Mouse (Mus musculus): ENCODE data around the gene Pawr. TPM values are rescaled to one million over a fixed set of nuclear protein-coding genes. Genes with fewer than 3 reads are reported as not detected.

Pawr gene
- polyA plus RNA-seq, 1 experiment, result 46.2 TPM

- no peak overlapping the region for H3K4me3 ChIP-seq (ENCODE audit: insufficient read depth, low read length)
- H3K27ac ChIP-seq (ENCODE audit: insufficient read depth, low read length), result no peak overlapping the region
- peaks cover 17% of the 10 kb centered on the region for H3K4me1 ChIP-seq (ENCODE audit: control insufficient read depth, insufficient read depth, low read length)
- TF ChIP-seq CTCF (IDR thresholded peaks at IDR 0.05; ENCODE audit: borderline replicate concordance, insufficient read depth, low read length) (no peak), POLR2A (IDR thresholded peaks at IDR 0.05; ENCODE audit: low read depth, low read length) (no peak)
Measured at GRCm38 (mm10) chr10:108380715-108381114, 48.8 kb downstream of the Pawr start.

- TF ChIP-seq CTCF (IDR thresholded peaks at IDR 0.05; ENCODE audit: borderline replicate concordance, insufficient read depth, low read length) (no peak), POLR2A (IDR thresholded peaks at IDR 0.05; ENCODE audit: low read depth, low read length) (no peak)
- Histone ChIP-seq H3K4me1 (ENCODE audit: control insufficient read depth, insufficient read depth, low read length) (peaks cover 10% of the 10 kb centered on the region; the same call in 1 of the 2 replicates), H3K4me3 (ENCODE audit: insufficient read depth, low read length) (no peak overlapping the region), H3K27ac (ENCODE audit: insufficient read depth, low read length) (no peak overlapping the region)
Measured at GRCm38 (mm10) chr10:108384153-108384769, 52.3 kb downstream of the Pawr start.

- no peak for TF ChIP-seq CTCF (IDR thresholded peaks at IDR 0.05; ENCODE audit: borderline replicate concordance, insufficient read depth, low read length)
- H3K27ac ChIP-seq (ENCODE audit: insufficient read depth, low read length), result peak overlapping the region; percentile 50
Measured at GRCm38 (mm10) chr10:108385480-108385955, 53.6 kb downstream of the Pawr start.

GRCm38 (mm10) chr10:108388410-108388915 lies 56.5 kb downstream of the Pawr start:
- no peak overlapping the region for H3K27ac ChIP-seq (ENCODE audit: insufficient read depth, low read length)
- H3K4me3 ChIP-seq (ENCODE audit: insufficient read depth, low read length), result no peak overlapping the region
- TF ChIP-seq POLR2A (IDR thresholded peaks at IDR 0.05; ENCODE audit: low read depth, low read length) (no peak), CTCF (IDR thresholded peaks at IDR 0.05; ENCODE audit: borderline replicate concordance, insufficient read depth, low read length) (no peak)
- H3K4me1 ChIP-seq (ENCODE audit: control insufficient read depth, insufficient read depth, low read length), result peaks cover 11% of the 10 kb centered on the region

More at GRCm38 (mm10) chr10:108385480-108385955, 53.6 kb downstream of the Pawr start:
- H3K4me1 ChIP-seq (ENCODE audit: control insufficient read depth, insufficient read depth, low read length), result peaks cover 11% of the 10 kb centered on the region
- no peak overlapping the region for H3K4me3 ChIP-seq (ENCODE audit: insufficient read depth, low read length)

- peaks cover 11% of the 10 kb centered on the region for H3K4me1 ChIP-seq (ENCODE audit: control insufficient read depth, insufficient read depth, low read length)
- no peak for TF ChIP-seq CTCF (IDR thresholded peaks at IDR 0.05; ENCODE audit: borderline replicate concordance, insufficient read depth, low read length)
- TF ChIP-seq POLR2A (IDR thresholded peaks at IDR 0.05; ENCODE audit: low read depth, low read length), result no peak
- H3K4me3 ChIP-seq (ENCODE audit: insufficient read depth, low read length), result no peak overlapping the region
- H3K27ac ChIP-seq (ENCODE audit: insufficient read depth, low read length), result no peak overlapping the region
Measured at GRCm38 (mm10) chr10:108389178-108389926, 57.4 kb downstream of the Pawr start.

- H3K4me1 ChIP-seq (ENCODE audit: control insufficient read depth, insufficient read depth, low read length), result peaks cover 11% of the 10 kb centered on the region
- no peak overlapping the region for H3K27ac ChIP-seq (ENCODE audit: insufficient read depth, low read length)
- no peak for TF ChIP-seq CTCF (IDR thresholded peaks at IDR 0.05; ENCODE audit: borderline replicate concordance, insufficient read depth, low read length)
- no peak for TF ChIP-seq POLR2A (IDR thresholded peaks at IDR 0.05; ENCODE audit: low read depth, low read length)
- H3K4me3 ChIP-seq (ENCODE audit: insufficient read depth, low read length), result no peak overlapping the region
Measured at GRCm38 (mm10) chr10:108389927-108390287, 58.0 kb downstream of the Pawr start.

GRCm38 (mm10) chr10:108391370-108391902 lies 59.5 kb downstream of the Pawr start:
- TF ChIP-seq CTCF (IDR thresholded peaks at IDR 0.05; ENCODE audit: borderline replicate concordance, insufficient read depth, low read length) (no peak), POLR2A (IDR thresholded peaks at IDR 0.05; ENCODE audit: low read depth, low read length) (no peak)
- H3K4me3 ChIP-seq (ENCODE audit: insufficient read depth, low read length), result no peak overlapping the region
- H3K4me1 ChIP-seq (ENCODE audit: control insufficient read depth, insufficient read depth, low read length), result peaks cover 3% of the 10 kb centered on the region; the same call in 1 of the 2 replicates
- H3K27ac ChIP-seq (ENCODE audit: insufficient read depth, low read length), result no peak overlapping the region

GRCm38 (mm10) chr10:108392151-108392550 lies 60.2 kb downstream of the Pawr start:
- Histone ChIP-seq H3K4me1 (ENCODE audit: control insufficient read depth, insufficient read depth, low read length) (peaks cover 3% of the 10 kb centered on the region; the same call in 1 of the 2 replicates), H3K27ac (ENCODE audit: insufficient read depth, low read length) (no peak overlapping the region), H3K4me3 (ENCODE audit: insufficient read depth, low read length) (no peak overlapping the region)
- TF ChIP-seq CTCF (IDR thresholded peaks at IDR 0.05; ENCODE audit: borderline replicate concordance, insufficient read depth, low read length) (no peak), POLR2A (IDR thresholded peaks at IDR 0.05; ENCODE audit: low read depth, low read length) (no peak)

GRCm38 (mm10) chr10:108394306-108394705 lies 62.4 kb downstream of the Pawr start:
- no peak overlapping the region for H3K27ac ChIP-seq (ENCODE audit: insufficient read depth, low read length)
- TF ChIP-seq POLR2A (IDR thresholded peaks at IDR 0.05; ENCODE audit: low read depth, low read length) (no peak), CTCF (IDR thresholded peaks at IDR 0.05; ENCODE audit: borderline replicate concordance, insufficient read depth, low read length) (no peak)
- H3K4me1 ChIP-seq (ENCODE audit: control insufficient read depth, insufficient read depth, low read length), result peaks cover 3% of the 10 kb centered on the region; the same call in 1 of the 2 replicates
- no peak overlapping the region for H3K4me3 ChIP-seq (ENCODE audit: insufficient read depth, low read length)

Measured in embryonic fibroblast, embryonic 13.5 days (primary cell).